Mouse (Mus musculus) layer of hippocampus, adult 18-20 months (tissue): ENCODE data around the gene Gfi1b. TPM values are rescaled to one million over a fixed set of nuclear protein-coding genes. Genes with fewer than 3 reads are reported as not detected.

Source experiments
- DNase-seq, 2 experiments: peaks; one replicate each; pipeline ENCODE4 v3.0.0; 2022; ENCODE audit warnings: low spot score in 2 of 2
- total RNA-seq, 2 experiments: library from RNA; stranded (reverse); gene quantifications; 2 replicates each; pipeline ENCODE4 v1.2.3; 2021

Gene Gfi1b
- total RNA-seq, 2 experiments from 2014 or later: not detected

DNA sequence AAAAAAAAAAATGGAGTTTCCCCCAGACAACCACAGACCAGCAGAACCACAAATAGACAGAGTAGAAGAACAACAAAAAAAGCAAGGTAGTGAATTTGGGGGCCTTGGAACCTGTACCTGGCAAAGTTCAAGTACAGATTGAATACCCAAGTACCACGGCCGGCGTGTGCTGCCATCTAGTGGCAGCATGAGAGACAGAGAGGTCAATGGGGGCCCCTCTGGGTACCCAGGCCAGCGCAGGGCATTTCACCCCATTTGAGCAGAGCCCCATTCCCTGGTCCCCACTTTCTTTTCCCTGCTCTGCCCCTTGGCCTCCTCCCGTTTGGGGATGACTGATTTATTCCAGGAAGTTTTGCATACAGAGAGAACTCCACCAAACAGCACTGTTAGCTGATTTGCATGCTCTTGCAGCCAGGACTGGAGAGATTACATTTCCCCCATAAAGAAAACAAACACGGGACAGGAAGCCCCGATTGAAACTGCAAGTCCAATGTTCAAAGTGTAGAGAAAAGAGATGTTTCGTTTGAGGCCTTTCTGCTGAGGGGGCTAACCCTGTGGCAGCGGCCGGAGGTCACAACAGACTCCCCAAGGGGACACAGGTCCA lies 841 bp upstream of the Gfi1b start:
- no peak for DNase-seq

DNA sequence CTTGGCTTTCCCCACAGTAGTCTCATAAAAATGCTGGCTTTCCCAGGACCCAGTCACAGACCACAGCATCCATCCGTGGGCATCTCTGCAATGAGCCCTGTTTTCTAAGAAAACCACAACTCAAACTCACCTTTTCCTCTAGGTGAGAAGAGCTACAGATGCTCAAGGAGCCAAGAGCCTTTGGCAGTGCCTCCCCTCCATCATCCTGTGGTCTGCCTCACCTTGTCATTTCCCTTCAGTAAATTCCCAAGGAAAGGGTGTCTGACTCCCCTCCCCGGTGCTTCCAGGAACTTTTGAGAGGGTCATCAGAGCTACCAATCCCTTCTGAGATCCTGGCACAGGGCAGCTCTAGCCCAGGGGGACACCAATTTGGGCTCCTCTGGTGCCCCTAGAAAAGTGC lies 671 bp downstream of the Gfi1b start:
- DNase-seq: no peak

DNA sequence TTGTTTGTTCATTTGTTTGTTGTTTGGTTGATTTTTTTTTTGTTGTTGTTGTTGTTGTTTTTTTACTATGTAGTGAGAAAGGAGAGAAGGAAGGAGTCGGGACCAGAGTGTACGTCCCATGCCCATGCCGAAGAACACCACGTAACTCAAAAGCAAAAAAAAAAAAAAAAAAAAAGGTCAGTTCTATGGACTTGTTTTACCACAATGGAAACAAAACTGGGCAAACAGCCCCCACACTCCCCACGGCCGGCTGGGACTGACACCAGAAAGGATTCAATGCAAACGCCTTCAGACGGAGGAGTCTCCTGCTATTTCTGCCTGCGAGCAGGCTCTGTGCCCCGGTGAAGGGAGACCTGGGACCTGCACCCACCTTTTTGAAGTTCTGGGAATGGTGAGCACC lies 1.3 kb downstream of the Gfi1b start:
- DNase-seq: no peak

DNA sequence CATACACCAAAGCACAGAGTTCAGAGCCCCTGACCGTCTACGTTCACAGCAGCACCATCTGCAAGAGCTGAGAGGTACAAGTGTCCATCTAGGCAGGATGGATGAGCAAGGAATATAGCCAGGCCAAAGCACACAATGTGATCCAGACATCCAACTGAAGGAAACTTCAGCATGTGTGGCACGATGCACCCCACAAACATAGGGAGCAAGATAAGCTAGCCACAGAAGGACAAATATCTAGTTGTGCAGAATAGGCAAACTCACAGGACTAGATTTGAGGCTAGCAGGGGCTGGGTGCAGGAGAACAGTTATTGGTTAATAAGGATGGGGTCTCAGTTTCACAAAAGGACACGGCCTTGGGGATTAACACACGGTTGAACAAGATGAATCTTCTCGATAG lies 2.4 kb downstream of the Gfi1b start:
- DNase-seq: no peak

DNA sequence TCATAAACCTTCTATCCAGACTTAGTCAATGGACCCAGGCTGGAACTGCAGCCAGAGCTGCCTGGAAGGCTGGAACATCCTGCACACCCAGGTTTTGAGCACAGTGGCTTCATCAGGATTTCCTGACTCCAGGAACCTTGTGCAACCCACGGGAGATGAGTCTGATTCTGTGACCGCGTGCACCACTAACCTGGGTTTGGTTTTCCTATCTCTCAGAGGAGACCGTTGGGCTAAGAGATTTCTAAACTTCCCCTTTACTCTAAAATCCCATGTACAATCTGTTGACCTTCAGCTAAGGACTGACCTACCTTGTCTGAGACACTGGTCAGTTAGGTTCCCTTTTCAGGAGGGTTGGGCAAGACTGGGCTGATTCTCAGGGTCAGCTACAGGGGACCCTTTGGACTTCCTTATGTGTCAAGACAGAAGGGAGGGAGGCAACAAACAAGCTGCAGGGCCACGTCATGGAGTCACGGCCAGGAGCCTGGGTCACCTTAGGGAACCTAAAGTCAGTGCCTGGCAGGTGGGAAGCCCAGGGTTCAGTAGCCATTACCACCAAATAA lies 2.9 kb downstream of the Gfi1b start:
- no peak for DNase-seq

DNA sequence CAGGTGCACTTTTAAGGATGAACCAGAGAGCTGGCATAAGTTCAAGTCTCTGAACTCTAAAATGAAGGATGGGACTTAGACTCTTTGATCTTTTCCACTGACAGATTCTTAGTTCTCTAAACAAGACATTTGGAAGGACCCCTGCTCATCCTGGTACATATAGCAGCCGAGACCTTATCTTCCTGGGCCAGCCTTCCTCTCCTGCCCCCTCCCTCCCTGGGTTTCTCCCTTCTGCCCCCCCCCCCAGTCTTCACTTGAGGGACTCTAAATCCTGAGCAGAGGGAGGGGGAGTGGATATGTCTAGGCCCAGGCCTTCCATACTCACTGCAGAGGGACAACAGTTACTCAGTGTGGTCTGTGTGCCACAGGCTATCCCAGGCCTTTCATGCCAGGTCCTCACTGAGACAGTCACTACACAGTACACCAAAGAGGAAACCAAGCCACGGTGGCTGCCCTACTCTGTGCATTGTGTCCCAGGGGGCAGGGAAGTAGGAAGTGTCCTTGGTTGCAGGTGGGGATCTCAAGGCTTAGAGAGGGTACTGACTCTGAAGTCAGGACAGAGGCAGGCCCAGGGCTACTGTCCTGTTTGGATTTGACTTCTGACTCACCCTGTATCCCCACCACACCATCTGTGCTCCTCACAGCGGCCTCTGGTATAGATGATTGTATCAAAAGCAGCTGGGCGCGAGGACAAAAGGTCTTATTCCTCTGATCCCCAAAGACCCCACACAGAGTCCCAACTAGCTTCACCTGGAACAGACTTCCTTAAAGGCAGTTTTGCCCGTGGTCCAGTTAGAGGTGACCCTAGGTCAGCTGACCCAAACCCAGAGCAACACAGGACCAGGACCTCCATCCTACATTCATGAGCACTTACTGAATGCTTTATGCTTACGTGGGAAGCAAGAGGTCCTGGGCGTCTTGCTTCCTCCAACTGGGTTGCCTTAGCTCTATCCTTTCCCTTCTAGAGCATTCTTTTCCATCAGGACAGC lies 4.0 kb downstream of the Gfi1b start:
- no peak for DNase-seq

DNA sequence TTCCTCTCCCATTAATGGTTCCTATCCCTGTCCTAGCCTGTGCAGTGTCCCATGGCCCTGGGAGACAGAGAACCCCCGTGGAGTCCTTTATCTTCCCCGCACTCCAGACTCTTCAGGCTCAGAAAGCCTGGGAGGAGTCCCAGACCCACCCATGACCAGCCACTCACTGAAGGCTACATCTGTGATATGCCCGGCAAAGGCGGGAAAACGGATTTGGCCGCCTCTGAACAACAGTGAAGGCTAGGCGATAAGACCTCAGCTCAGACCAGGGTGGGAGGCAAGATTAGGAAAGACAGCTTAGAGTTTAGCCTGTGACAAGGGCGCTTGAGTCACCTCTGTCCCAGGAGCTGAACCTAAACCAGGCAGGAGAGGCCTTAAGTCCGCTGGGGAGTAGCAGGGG lies 4.9 kb downstream of the Gfi1b start:
- DNase-seq: no peak

DNA sequence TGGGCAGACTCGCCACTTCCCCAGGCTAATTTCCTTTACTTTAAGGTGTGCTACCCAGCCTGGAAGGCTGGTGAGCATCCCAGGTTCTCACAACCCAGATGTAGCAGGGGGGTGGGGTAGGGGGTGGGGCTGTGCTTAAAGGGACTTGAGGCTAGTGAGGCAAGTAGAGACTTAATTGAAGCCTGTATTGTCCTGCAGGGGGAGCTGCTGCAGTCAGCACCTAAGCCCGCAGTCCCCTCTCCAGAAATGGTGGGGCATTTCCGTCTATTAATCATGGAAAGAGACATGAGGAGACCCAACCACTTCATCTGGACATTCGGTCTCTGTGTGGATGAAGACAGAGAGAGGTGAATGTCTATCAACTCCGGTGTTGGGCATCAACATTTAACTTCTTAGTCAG lies 5.4 kb downstream of the Gfi1b start:
- DNase-seq: no peak

DNA sequence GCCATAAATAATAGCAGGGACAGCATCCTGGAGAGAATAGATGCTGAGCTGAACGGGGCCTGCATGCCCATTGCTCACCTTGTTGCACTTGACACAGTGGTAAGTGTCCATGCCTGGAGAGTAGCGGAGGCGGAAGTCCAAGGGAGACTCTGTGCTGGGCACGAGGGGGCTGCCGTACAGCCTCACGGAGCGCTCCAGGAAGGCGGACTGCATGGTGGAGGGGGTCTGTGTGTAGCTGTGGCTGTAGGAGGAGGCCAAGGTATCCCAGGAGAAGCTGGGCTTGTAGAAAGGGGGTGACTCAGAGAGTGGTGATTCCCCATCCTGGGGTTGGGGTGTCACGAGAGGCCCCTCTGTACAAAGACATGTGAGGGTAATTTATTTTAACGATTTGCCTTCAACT lies 8.2 kb downstream of the Gfi1b start:
- DNase-seq: no peak

DNA sequence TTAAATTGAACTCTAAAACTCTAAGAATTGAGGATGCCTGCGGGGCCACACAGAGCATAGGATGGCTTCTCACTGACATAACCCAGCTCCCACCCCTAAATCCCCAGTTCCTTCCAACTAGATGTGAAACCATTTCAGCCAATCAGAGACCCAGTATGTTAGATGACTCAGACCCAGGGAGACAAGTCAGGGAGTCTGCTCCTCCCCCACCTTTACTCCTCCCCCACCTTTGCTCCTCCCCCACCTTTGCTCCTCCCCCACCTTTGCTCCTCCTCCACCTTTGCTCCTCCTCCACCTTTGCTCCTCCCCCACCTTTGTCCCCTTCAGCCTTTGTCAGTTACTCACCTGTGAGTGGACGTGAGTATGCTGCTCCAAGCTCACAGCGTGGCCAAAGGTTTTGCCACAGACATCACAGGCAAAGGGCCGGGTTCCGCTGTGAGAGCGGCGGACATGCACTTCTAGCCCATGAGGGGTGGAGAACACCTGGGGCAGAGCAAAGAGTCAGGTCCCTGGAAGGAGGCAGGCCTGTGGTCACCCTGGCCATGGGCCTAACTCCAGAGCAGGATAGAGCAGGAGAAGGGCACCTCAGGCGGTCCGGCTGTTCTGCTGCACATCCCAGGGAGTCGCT lies 9.2 kb downstream of the Gfi1b start:
- no peak for DNase-seq

DNA sequence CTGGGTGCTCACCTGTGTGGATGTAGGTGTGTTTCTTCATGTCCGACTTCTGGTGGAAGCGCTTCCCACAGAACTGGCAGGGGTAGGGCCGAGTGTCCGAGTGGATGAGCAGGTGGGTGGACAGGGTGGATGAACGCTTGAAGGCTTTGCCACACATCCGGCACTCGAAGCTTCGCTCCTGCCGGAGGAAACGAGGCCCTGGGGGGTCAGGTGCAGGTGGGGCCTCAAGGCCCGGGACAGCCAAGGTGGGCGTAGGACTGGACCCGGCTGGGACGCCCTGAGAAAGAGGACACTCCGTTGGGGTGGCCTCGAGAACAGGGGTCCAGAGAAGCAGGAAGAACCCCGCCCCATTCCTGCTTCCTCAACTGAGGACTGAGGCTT lies 10.4 kb downstream of the Gfi1b start:
- no peak for DNase-seq

DNA sequence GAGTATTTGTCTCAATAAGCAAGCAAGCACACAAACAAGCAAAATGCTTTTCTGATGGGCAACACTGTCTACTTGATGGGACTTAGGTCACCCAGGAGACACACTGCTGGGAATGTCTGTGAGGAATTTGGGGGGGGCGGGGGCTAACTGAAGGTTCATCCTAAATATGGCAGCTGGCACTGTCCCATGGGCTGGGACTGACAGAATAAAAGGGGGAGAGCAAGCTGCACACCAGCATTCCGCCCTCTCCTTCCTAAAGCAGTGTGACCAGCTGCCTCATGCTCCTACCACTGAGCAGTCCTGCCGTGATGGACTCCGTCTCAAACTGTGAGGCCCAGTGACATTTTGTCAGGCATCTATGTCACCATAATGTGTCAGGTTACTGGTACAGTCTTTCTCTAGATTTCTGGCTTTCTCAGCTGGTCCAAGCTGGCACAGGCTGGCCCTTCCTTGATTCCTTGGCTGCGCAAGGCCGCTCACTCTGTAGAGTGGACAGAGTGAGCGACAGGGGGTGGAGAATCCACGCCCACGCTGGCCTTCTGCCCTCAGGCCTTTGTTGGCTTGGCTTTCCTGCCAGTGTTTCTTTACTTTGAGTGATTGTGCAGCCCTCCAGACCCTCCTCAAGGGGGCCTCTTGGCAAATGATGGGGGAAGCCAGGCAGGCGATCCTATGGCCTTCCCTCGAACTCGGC lies 10.9 kb downstream of the Gfi1b start:
- no peak for DNase-seq

DNA sequence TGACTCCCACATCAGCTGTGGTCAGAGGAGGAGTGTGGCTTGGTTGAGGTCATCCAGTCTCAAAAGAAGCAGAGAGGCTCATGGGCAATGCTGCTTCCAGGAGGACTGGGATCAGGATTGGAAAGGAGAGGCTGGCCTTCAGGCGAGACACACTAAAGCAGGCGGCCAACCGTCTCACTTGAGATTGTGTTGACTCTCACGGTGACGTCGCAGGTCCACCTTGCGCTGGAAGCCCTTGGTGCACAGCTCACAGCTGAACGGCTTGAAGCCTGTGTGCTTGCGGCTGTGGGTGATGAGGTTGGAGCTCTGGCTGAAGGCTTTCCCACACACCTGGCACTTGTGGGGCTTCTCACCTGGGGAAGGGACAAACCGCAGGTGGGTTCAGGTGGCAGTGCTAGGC lies 11.9 kb downstream of the Gfi1b start:
- DNase-seq: no peak

DNA sequence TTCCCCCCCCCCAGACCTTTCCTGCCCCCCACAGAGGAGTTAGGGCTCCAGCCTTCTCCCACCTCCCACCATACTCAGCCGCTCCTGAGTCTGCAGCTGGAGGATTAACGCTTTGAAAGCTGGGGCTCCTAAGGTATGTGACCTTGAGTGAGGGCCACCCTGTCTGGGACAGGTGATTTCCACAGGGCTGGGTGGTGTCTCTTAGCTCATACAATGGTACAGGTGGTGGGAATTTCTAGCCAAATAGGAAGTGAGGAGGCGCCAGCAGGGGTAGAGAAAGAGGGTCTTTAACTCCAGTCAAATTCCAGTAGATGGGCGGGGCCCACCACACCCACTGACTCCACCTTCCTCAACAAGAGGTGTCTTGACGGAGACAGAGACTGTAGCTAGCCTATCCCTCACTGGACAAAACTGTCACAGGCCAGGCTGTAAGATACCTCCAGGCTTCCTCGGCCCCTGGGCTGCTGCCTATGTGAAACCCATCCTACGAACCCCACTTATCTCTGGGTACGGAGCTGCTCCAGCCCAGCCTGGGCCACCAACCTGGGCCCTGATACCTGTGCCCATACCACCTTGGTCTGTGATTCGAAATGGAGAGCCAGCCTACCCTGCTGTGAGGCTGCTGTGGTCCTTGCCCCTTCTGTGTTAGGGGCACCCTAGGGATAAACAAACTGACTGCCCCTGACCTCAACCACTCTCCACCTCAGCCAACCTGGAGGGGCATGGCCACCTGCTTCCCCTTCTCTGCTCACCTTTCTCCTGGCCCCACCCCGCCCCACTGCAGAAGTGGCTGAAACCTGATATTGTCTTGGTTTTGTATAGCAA lies 14.2 kb downstream of the Gfi1b start:
- DNase-seq: no peak

DNA sequence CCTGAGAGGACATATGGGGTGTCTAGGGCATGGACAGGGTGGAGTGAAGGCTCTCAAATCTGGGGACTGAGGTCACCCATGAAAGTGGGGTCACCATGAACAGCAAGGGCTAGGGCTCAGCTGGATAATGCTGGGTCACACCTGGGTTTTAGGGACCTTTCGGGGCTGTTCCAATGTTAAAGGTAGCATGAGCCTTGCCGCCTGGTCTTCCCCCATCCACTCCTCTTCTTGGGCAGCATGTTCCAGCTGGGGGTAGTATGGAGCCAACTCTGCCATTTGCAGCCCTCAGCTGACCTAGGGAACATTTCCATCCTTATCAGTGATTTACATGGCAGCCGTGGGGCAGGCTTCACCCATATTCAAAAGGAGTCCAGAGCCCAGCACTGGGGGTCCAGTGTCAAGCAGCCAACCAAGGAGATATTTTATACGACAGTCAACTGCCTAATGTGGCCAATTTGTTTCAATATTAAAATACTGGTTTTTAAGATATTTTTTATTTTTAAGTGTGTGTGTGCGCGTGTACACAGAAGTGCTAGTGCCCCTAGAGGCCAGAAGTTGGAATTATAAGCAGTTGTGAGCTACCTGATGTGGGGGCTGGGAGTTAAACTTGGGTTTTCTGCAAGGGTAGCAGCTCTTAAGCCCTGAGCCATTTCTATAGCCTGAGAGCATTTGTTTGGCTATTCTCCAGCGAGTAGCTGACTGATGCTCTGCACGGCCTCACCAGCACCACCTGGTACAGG lies 15.0 kb downstream of the Gfi1b start:
- DNase-seq: no peak

DNA sequence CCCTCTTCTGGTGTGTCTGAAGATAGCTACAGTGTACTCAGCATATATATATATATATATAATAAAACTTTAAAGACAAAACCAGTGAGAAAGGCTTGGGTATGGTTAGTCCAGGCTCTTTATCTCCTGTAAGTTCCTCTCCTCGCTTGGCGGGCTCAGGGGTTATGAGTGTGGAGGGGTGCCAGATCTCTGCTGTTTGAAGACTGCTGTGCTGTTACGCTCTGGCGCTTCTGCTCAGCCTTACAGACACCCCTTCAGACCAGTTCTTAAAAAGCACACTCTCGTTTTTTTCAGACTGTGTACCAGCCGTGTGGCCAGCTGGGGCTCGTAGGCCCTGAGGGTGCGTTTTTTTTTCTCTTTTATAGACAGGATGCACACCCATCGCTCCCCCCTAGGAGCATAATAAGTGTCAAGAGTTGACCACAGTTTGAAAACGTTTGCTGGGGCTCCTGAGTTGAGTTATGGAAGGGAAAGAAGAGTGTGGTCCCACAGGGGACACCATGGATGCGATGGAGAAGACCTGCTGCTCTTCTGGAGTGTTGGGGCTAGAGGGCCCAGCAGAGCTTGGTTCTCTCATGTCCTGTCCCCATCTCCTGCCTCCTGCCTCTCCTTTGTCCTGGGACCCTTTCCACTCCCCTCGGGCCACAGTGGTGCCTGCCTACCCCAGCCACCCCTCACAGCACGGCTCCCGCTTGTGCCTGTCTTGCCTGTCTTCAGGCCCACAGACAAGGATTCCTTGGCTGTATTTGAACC lies 15.8 kb downstream of the Gfi1b start:
- DNase-seq: no peak

DNA sequence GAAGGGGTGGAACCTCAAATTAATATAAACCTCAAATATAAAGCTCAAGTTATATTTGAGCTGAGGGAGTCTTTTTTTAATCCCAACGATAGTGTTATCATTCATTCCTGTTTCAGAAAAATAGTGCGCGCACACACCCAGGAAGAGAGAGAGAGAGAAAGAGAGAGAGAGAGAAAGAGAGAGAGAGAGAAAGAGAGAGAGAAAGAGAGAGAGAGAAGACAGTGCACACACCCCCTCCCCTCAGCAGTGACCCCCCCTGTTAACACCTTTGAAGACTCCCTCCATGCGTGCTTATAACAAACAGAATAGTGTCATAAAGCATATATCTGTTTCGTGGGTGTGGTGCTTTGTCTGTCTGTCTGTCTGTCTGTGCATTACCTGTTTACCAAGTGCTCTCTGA lies 18.2 kb downstream of the Gfi1b start:
- no peak for DNase-seq

DNA sequence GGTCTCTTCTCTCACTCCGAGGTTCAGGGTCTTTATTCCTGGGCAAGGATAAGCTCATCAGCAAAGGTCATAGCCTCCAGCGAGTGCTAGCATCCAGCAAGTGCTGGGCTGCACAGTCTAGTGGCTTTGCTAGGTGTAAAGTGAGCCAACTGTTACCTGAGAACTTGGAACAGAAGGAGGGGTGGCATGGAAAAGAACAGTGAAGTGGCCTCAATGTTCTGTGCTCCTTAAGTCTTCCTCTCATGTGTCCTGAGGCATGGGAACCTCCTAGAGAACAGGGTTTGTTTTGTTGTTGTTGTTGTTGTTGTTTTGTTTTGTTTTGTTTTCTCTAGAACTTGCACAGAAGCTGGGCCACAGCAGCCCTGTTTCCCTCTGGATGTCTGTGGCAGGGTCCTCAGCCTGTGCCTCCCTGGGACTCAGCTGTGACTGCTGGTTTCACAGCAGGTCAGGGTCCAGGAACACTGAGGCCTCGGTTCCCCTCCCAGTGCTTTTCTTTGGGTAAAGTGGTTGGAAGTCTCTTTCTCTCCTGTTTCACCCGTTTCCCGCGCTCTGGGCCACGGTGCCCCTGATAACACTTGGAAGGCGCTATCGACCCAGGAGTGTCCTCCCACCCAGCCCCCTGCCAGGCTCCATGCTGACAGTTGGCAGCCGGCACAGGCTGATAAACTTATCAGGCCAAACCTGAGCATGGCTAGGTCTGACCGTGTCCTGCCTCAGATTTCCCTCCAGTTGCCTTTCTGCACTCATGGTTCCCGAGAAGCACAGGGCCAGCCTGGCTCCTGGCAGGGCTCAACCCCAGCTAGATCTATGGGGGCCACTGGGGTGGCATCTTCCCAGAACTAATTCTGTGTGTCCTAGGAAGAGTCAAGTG lies 19.8 kb downstream of the Gfi1b start:
- DNase-seq: no peak
